Mouse (Mus musculus): Measurements from ENCODE around the gene Polr2i.

Gene Polr2i

GRCm38 (mm10) chr7:30265531-30265930 is 33.8 kb downstream of the Polr2i start:
- no peak for DNase-seq (ENCODE audit: low spot score in 2 of 2)

DNA sequence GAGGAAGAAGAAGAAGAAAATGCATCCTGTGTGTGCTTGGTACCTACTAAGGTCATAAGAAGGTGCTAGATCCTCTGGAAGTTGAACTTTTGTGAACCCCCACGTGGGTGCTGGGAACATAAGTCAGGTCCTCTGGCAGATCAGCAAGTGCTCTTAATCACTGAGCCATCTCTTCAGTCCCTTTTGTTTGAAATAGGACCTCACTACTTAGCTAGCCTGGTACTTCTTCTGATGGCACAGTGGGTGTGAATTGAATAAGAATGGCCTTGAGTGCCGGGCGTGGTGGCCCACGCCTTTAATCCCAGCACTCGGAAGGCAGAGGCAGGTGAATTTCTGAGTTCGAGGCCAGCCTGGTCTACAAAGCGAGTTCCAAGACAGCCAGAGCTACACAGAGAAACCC is 34.2 kb downstream of the Polr2i start:
- DNase-seq (ENCODE audit: low spot score in 2 of 2) = no peak

- no peak for DNase-seq (ENCODE audit: low spot score in 2 of 2)
Observed at GRCm38 (mm10) chr7:30266780-30267179, 35.0 kb downstream of the Polr2i start.

DNA sequence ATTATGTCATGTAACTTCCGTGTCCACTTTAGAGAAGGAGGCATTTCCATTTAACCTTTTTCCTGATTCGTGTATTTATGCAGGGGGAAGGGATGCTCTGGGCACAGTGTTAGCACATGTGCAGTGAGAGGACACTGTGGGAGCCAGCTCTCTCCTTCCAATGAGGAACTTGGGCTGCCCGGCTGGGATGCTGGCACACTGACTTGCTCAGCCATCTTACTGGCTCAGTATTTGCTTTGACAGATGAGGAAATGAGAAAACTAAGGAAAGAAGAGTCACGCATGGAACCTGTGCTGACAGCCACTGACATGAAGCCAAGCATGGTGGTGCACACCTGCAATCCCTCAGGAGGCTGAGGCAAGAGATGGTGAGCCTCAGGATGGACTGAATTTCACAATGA is 37.9 kb downstream of the Polr2i start:
- DNase-seq (ENCODE audit: low spot score in 2 of 2) = no peak

- DNase-seq (ENCODE audit: low spot score in 2 of 2) = no peak
Observed at GRCm38 (mm10) chr7:30274383-30274782, 42.6 kb downstream of the Polr2i start.

DNA sequence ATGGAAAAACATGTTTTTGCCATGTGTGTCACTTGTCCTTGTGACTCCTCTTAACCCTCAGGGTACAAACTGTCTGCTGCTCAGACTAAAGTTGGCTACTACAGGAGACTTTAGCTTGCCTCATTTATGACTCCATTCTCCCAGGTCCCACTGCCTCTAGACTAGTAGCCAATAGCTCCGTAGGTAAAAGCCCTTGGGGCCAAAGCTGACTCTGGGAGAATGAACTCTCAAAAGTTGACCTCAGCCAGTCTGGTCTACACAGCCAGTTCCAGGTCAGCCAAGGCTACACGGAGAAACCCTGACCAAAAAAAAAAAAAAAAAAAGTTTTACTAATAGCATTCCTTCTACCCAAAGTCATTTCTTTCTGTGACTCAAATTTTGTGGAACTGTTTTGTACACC is 47.2 kb downstream of the Polr2i start:
- no peak for DNase-seq (ENCODE audit: low spot score in 2 of 2)

DNA sequence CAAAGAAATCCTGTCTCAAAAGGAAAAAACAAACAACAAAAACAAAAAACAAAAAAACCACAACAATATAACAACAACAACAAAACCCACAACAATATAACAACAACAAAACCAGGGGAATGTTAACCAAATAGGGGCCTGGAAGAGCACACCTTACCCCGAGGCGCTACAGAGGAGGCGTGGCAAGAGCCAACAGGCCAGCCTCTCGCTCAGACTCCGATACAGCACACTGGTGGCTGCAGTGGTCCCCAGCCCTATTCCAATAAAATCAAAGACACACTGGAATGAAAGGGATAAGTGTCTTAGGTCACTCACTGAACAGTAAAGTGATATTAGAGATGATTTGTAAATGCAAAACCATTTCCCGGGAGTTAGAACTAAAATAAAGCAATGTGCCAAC is 47.8 kb downstream of the Polr2i start:
- no peak for DNase-seq (ENCODE audit: low spot score in 2 of 2)

DNA sequence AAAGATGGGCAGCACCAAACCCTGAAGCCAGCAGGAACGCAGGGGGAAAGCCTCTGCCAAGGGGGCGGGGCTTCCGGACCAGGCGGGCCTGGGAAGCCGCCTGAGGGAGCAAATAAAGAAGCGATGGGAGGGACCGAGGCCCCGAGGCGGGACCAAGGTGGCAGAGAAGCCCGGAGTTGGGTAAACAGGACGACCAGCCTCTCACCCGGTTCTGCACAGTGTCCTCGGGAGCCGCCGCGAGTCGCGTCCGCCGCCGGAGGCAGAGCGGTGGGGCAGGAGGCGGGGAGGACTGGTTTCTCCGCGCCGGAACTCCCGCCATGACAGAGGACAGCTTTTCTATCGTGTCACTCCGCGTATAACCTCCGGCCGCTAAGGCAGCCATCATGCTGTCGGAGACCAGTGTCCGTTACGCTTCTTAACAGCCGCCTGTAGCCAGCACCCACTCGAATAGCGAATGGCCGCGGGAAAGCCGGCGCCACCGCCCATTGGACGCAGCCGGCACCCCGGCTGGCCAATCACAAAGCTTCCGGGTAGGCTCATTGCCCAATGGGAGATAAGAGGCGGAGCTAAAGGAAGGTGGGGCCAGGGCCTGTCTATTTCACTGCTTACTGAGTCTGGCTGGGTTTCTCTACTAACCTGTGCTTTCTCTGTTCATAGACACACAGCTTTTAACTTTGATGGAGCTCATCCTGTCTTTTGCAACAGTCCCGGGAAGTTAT is 48.4 kb downstream of the Polr2i start, which contains the start of the genes Thap8 and Wdr62:
Gene Thap8, plus strand, starts transcription at position 144 of the 719 bp plus-strand sequence.
Gene Wdr62, minus strand, starts transcription at position 469 of the 719 bp plus-strand sequence.
- DNase-seq (ENCODE audit: low spot score in 2 of 2) = peak; percentile 89 to 92

DNA sequence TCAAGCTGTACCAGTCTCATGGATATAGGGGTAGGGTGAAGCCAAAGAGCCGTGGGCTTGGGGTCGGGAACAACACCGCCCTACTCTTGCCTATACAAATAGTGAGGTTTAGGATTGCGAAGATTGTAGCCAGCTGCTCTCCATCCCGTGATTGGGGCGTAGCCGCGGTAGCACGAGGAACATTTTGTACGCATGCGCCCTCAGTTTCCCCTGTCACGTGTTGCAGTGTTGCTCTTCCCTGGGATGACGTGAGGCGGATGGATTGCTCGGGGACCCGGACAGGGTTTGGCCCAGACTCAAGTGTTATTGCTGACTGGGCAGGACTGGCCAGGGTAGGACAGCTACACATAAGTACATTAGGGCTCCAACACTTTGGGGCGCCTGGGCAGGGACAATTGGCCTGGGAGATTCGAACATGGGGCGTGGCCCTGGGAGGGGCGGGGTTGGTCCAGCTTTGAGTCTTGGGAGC is 49.0 kb downstream of the Polr2i start:
- DNase-seq (ENCODE audit: low spot score in 2 of 2) = peak; percentile 85

DNA sequence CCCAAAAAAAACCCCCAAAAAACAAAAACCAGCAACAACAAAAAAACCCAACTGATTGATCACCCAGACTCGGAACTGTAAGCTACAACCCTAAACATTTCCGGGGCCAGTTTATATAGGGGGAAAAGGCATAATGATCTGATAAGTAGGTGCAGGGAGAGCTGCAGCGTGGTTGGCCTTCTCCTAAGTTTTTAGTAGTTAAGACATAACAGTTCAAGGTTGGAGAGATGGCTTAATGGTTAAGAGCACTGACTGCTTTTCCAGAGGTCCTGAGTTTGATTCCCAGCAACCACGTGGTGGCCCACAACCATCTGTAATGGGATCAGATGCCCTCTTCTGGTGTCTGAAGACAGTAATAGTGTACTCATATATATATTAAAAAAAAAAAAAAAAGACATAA is 49.8 kb downstream of the Polr2i start:
- no peak for DNase-seq (ENCODE audit: low spot score in 2 of 2)

GRCm38 (mm10) chr7:30282740-30283139 is 51.0 kb downstream of the Polr2i start:
- no peak for DNase-seq (ENCODE audit: low spot score in 2 of 2)

All from right cerebral cortex, adult 2 months (tissue).